5 mouse cellular contexts compared by ENCODE assay signal in the genomic region with DNA sequence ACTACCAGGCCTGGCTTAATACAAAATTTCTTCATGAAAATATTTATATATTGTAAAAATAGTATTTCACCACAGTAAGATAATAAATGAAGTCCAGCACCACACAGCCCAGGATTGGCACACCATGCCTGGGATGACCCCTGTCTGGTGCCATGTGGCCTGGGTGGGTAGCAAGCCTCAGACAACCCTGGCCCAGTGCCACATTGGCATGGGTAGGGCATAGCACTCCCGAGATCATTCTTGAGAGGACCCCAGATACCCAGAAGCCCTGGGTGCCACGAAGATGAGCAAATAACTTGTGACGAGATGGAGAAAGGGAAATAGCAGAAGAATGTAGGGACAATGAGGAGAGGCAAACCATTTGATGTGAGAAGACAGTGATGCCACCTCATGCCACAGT.
"Had no signal": no experiment of that assay in that cellular context is flagged by ENCODE, and none has a peak within 500 bp of the region (broad histone marks: within the 10 kb centered on the region; RNA-seq: fewer than 3 reads in every experiment).

No protein-coding gene starts in this region.

- DNase-seq: kidney, postnatal 25 days; layer of hippocampus, adult 9-11 months; liver, postnatal 0 days; lung, embryonic 14.5 days; thymus, postnatal 25 days had no signal
